Mouse (Mus musculus) myocyte (in vitro differentiated cells): Measurements from ENCODE around the gene Edar.

Source experiments
- CEBPB ChIP-seq: IDR thresholded peaks from 2 replicates; pipeline ENCODE4 v1.6.1; 2011; ENCODE audit warnings: mild to moderate bottlenecking, moderate library complexity; ENCODE audit not compliant: poor library complexity, insufficient read depth, severe bottlenecking
- E2F4 ChIP-seq: IDR thresholded peaks from one replicate; pipeline ENCODE4 v1.6.1; 2011; ENCODE audit warnings: mild to moderate bottlenecking, control low read depth, moderate library complexity; ENCODE audit not compliant: insufficient read depth
- POLR2A ChIP-seq: IDR thresholded peaks from one replicate; pipeline ENCODE4 v1.6.1; 2011; ENCODE audit warnings: low read depth, mild to moderate bottlenecking, control low read depth, moderate library complexity; ENCODE audit not compliant: insufficient read length
- TCF3 ChIP-seq: IDR thresholded peaks from one replicate; pipeline ENCODE4 v1.6.1; 2011; ENCODE audit warnings: low read depth, control low read depth; ENCODE audit not compliant: insufficient read length

DNA sequence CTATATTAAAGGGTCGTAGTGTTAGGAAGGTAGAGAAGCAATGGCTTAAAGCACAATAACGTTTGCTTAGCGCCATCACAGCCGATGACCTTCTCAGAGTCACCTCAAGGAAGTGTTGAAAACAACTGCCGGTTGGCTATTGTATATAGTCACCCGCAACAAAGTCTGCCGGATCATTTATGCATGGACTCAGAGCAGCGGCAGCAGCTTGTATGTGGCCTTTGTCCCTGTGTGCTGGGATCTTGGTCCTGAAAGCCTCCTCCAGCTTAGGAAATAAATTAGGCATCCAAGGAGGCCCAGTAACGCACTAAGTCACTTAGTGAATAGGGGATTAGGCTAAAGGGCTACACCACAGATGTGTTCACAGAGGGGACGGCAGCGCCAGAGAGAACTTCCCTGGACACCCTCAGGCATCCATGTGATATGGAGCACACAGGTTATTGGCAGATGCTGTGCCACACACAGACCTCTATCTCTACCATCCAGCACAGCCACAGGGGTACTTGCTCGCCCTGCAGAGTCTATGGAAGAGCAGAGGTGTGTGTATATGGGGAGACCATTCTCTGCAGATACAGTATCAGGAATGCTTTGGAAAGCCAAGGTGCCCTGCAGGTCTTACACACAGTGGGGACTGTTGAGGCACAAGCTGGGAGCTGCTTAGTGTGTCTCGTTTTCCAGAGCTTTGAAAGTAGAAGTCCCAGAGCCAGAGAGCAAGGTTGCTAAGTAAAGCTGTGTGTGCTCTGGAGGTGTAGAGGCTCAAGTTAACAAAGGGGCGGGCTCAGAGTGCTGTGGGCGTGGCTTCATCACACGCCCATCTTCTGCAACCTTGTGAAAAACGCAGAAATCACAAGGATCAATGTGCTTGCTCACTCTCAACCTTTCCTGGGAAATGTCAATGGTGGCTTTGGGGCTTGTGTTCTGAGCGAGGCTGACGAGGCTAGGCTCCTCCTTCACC, 34.7 kb downstream of the Edar start:
- no peak for TF ChIP-seq E2F4
- TF ChIP-seq CEBPB: no peak
- no peak for TF ChIP-seq POLR2A
- no peak for TF ChIP-seq TCF3
